Mouse (Mus musculus) stomach, adult 2 months (tissue): ENCODE results near the gene Olfr782. TPM values are rescaled to one million over a fixed set of nuclear protein-coding genes. Genes with fewer than 3 reads are reported as not detected.

Source experiments
- polyA plus RNA-seq: library from polyadenylated mRNA; depleted of rRNA; stranded (reverse); fragments of >200 nt; gene quantifications from 2 replicates; pipeline ENCODE4 v1.2.3, GENCODE M21; 2012; rRNA removed

Gene Olfr782
- polyA plus RNA-seq = not detected in 2 replicates

GRCm38 (mm10) chr10:129348550-129348949 is at the start of gene Olfr782:
Gene Olfr782, plus strand, starts transcription at chr10:129348850.

GRCm38 (mm10) chr10:129317817-129318216 is 30.8 kb upstream of the Olfr782 start, which contains the start of gene Olfr780:
Gene Olfr780, plus strand, starts transcription at chr10:129318117.

GRCm38 (mm10) chr10:129328554-129328953 is 20.1 kb upstream of the Olfr782 start, which contains the start of gene Olfr781:
Gene Olfr781, plus strand, starts transcription at chr10:129328854.

GRCm38 (mm10) chr10:129383783-129384182 is 35.1 kb downstream of the Olfr782 start, which contains the start of gene Olfr784:
Gene Olfr784, plus strand, starts transcription at chr10:129384083.

Other genes starting within 250 kb of the Olfr782 start
- not detected in 2 replicates for gene Olfr768, start 249.5 kb upstream of the Olfr782 start, polyA plus RNA-seq
- not detected in 2 replicates for gene Olfr769, start 231.0 kb upstream of the Olfr782 start, polyA plus RNA-seq
- gene Olfr770, start 209.9 kb upstream of the Olfr782 start, polyA plus RNA-seq = not detected in 2 replicates
- not detected in 2 replicates for gene Olfr771, start 184.1 kb upstream of the Olfr782 start, polyA plus RNA-seq
- not detected in 2 replicates for gene Olfr772, start 170.9 kb upstream of the Olfr782 start, polyA plus RNA-seq
- not detected in 2 replicates for gene Olfr773, start 161.4 kb upstream of the Olfr782 start, polyA plus RNA-seq
- gene Olfr774, start 112.6 kb upstream of the Olfr782 start, polyA plus RNA-seq = not detected in 2 replicates
- not detected in 2 replicates for gene Olfr775, start 100.4 kb upstream of the Olfr782 start, polyA plus RNA-seq
- gene Olfr776, start 89.7 kb upstream of the Olfr782 start, polyA plus RNA-seq = not detected in 2 replicates
- gene Olfr777, start 77.4 kb upstream of the Olfr782 start, polyA plus RNA-seq = not detected in 2 replicates
- gene Olfr780, start 30.7 kb upstream of the Olfr782 start, polyA plus RNA-seq = not detected in 2 replicates
- not detected in 2 replicates for gene Olfr781, start 20.0 kb upstream of the Olfr782 start, polyA plus RNA-seq
- 0.03 TPM in 1 of 2 replicates, not detected in the other for gene Olfr784, start 35.2 kb downstream of the Olfr782 start, polyA plus RNA-seq
- not detected in 2 replicates for gene Olfr785, start 56.6 kb downstream of the Olfr782 start, polyA plus RNA-seq
- not detected in 2 replicates for gene Olfr786, start 78.5 kb downstream of the Olfr782 start, polyA plus RNA-seq
- not detected in 2 replicates for gene Olfr787, start 113.0 kb downstream of the Olfr782 start, polyA plus RNA-seq
- not detected in 2 replicates for gene Olfr788, start 122.1 kb downstream of the Olfr782 start, polyA plus RNA-seq
- not detected in 2 replicates for gene Olfr789, start 135.9 kb downstream of the Olfr782 start, polyA plus RNA-seq
- not detected in 2 replicates for gene Olfr790, start 149.6 kb downstream of the Olfr782 start, polyA plus RNA-seq
- gene Olfr791, start 172.9 kb downstream of the Olfr782 start, polyA plus RNA-seq = not detected in 2 replicates
- not detected in 2 replicates for gene Olfr792, start 190.3 kb downstream of the Olfr782 start, polyA plus RNA-seq
- gene Olfr794, start 218.8 kb downstream of the Olfr782 start, polyA plus RNA-seq = not detected in 2 replicates